Mouse (Mus musculus): ENCODE data around the gene 1190007I07Rik. TPM values are rescaled to one million over a fixed set of nuclear protein-coding genes. Genes with fewer than 3 reads are reported as not detected.
"Not testable (repeated sequence)": the region's sequence is repeated elsewhere in the genome, so short reads cannot be mapped to it uniquely, and the experiment has no call there.

1190007I07Rik gene
- total RNA-seq, 1 experiment: 27.0 TPM

DNA sequence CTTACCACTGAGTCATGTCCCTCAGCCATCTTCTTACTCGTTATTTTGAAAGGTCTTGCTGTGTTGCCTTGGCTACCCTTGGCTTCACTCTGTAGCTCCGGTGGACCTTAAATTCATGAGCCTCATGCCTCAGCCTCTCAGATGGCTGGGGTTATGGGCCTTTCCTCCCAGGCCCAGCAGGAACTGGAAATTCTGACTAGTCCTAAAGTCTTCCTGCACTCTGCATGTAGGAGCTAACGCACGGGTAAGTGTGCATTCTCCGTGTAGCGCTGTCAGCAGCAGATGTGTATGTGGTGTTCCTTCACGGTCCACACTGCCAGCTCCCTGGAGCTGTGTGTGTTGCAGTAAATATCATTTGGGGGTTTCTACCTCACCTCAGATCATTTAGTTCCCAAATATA, 8.1 kb upstream of the 1190007I07Rik start:
- H3K9ac ChIP-seq (ENCODE audit: insufficient read depth, low read depth, low read length, poor library complexity, severe bottlenecking): no peak overlapping the region; the same call in 1 of the 2 replicates

DNA sequence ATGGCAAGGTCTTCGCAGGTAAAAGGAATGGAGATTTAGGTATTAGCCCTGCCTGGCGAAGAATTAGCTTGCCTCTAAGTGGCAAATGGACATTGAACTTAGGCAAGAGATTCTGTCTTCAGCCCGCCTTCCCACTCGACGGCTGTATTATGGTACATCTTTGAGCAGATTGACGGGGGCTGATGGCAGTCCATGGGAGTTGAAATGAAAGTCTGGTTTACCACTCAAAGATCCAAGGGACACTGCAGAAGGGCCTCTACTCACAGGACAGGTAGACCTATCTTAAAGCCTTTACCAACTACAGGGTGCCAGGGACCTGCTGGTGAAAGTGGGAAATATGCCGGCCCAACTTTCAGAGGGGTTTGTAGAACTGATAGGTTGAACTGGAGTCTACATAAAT, 7.5 kb upstream of the 1190007I07Rik start:
- peak overlapping the region; percentile 81 for H3K9ac ChIP-seq (ENCODE audit: insufficient read depth, low read depth, low read length, poor library complexity, severe bottlenecking)
- H3K4me1 ChIP-seq (ENCODE audit: control insufficient read depth in 2 of 2, insufficient read depth in 2 of 2, low read length in 2 of 2, poor library complexity in 1 of 2): peaks cover 1 to 6% of the 10 kb centered on the region in 2 experiments; a peak in 2 of 4 replicates
- in situ Hi-C loops (cut with MboI; ENCODE audit: low sequenced_read_pairs in 2 of 2, unreplicated experiment in 2 of 2): no loop called here
- TF ChIP-seq MAFK (IDR thresholded peaks at IDR 0.05; ENCODE audit: insufficient read depth, low read depth, low read length): no peak
- no peak for TF ChIP-seq CHD2 (IDR thresholded peaks at IDR 0.05; ENCODE audit: low read depth, low read length)
- TF ChIP-seq HCFC1 (IDR thresholded peaks at IDR 0.05; ENCODE audit: borderline replicate concordance, insufficient read depth, low read length): no peak
- no peak for TF ChIP-seq ZNF384 (IDR thresholded peaks at IDR 0.05; ENCODE audit: low read depth, low read length)
- no peak for TF ChIP-seq ZC3H11A (IDR thresholded peaks at IDR 0.05; ENCODE audit: borderline replicate concordance, low read depth, low read length)
- peaks cover 18% of the 10 kb centered on the region; the same call in 1 of the 2 replicates for H3K36me3 ChIP-seq (ENCODE audit: control insufficient read depth, insufficient read depth, low read length, poor library complexity, severe bottlenecking)
- H3K4me3 ChIP-seq (ENCODE audit: insufficient read depth in 1 of 2, low read depth in 1 of 2, low read length in 2 of 2, poor library complexity in 1 of 2, severe bottlenecking in 1 of 2): peak overlapping the region; percentile 70 to 97
- DNase-seq (ENCODE audit: low read depth, low spot score): no peak
- no peaks in the 10 kb centered on the region for H3K9me3 ChIP-seq (ENCODE audit: control insufficient read depth, insufficient read depth, low read depth, low read length)
- no peak overlapping the region for H3K27ac ChIP-seq (ENCODE audit: insufficient read depth, low read depth, low read length, poor library complexity, severe bottlenecking)

More for the DNA sequence above, 8.1 kb upstream of the 1190007I07Rik start:
- in situ Hi-C loops (cut with MboI; ENCODE audit: low sequenced_read_pairs in 2 of 2, unreplicated experiment in 2 of 2): no loop called here
- no peaks in the 10 kb centered on the region for H3K9me3 ChIP-seq (ENCODE audit: control insufficient read depth, insufficient read depth, low read depth, low read length)
- no peak for DNase-seq (ENCODE audit: low read depth, low spot score)
- peaks cover 18% of the 10 kb centered on the region; the same call in 1 of the 2 replicates for H3K36me3 ChIP-seq (ENCODE audit: control insufficient read depth, insufficient read depth, low read length, poor library complexity, severe bottlenecking)
- no peak overlapping the region for H3K27ac ChIP-seq (ENCODE audit: insufficient read depth, low read depth, low read length, poor library complexity, severe bottlenecking)
- TF ChIP-seq MAFK (IDR thresholded peaks at IDR 0.05; ENCODE audit: insufficient read depth, low read depth, low read length) (no peak), HCFC1 (IDR thresholded peaks at IDR 0.05; ENCODE audit: borderline replicate concordance, insufficient read depth, low read length) (no peak), CHD2 (IDR thresholded peaks at IDR 0.05; ENCODE audit: low read depth, low read length) (no peak), ZC3H11A (IDR thresholded peaks at IDR 0.05; ENCODE audit: borderline replicate concordance, low read depth, low read length) (no peak), ZNF384 (IDR thresholded peaks at IDR 0.05; ENCODE audit: low read depth, low read length) (no peak)
- H3K4me3 ChIP-seq (ENCODE audit: insufficient read depth in 1 of 2, low read depth in 1 of 2, low read length in 2 of 2, poor library complexity in 1 of 2, severe bottlenecking in 1 of 2): peak overlapping the region; percentile 11 to 97; a peak in 2 of 4 replicates
- H3K4me1 ChIP-seq (ENCODE audit: control insufficient read depth in 2 of 2, insufficient read depth in 2 of 2, low read length in 2 of 2, poor library complexity in 1 of 2): peaks cover 1 to 6% of the 10 kb centered on the region in 2 experiments; a peak in 2 of 4 replicates

DNA sequence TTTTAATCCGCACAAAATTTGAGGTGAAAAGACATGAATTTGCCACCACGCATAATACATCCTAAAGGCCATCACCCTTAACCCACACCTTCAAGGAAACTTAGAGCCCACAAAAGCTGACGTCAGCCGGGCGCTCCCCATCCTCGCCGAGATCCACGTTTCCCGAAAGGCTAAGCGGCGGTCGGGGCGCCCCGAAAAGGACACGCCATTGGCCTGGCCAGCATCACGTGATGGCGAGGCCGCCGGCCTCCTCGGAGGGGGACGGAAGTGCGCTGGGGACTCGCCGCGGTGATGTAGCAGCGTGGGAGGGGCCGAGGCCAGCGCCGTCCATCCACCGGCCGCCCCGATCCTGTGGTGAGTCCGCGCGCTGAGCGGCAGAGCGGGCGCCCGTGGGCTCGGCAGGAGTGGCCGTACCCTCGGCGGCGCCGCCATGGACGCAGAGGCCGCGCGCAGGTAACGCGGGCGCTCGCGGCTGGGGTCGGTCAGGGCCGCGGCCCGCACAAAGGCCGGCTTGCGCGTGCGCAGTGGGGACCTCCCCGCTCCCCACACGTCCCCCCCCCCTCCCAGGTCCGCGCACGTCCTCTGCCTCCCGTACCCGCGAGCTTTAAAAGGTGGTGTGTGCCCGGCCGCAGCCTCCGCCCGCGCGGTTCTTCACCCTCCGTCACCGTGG, 6.7 kb upstream of the 1190007I07Rik start, which contains the start of gene Tdg:
Gene Tdg (plus strand): TSS at position 243 of the 670 bp plus-strand sequence.
- in situ Hi-C loops (cut with MboI; ENCODE audit: low sequenced_read_pairs in 2 of 2, unreplicated experiment in 2 of 2); H3K9me3 ChIP-seq (ENCODE audit: control insufficient read depth, insufficient read depth, low read depth, low read length); H3K4me1 ChIP-seq (ENCODE audit: control insufficient read depth in 2 of 2, insufficient read depth in 2 of 2, low read length in 2 of 2, poor library complexity in 1 of 2): not testable (repeated sequence)
- DNase-seq (ENCODE audit: low read depth, low spot score): peak; percentile 66
- H3K36me3 ChIP-seq (ENCODE audit: control insufficient read depth, insufficient read depth, low read length, poor library complexity, severe bottlenecking): peaks cover 18% of the 10 kb centered on the region; the same call in 1 of the 2 replicates
- 0 out of 2 replicates have a peak, but pooled peaks have one; percentile 22 for TF ChIP-seq HCFC1 (IDR thresholded peaks at IDR 0.05; ENCODE audit: borderline replicate concordance, insufficient read depth, low read length)
- peak within 1 kb of the TSS; percentile 85 for H3K27ac ChIP-seq (ENCODE audit: insufficient read depth, low read depth, low read length, poor library complexity, severe bottlenecking)
- H3K9ac ChIP-seq (ENCODE audit: insufficient read depth, low read depth, low read length, poor library complexity, severe bottlenecking): peak within 1 kb of the TSS; percentile 97
- peak within 1 kb of the TSS; percentile 70 to 97 for H3K4me3 ChIP-seq (ENCODE audit: insufficient read depth in 1 of 2, low read depth in 1 of 2, low read length in 2 of 2, poor library complexity in 1 of 2, severe bottlenecking in 1 of 2)

DNA sequence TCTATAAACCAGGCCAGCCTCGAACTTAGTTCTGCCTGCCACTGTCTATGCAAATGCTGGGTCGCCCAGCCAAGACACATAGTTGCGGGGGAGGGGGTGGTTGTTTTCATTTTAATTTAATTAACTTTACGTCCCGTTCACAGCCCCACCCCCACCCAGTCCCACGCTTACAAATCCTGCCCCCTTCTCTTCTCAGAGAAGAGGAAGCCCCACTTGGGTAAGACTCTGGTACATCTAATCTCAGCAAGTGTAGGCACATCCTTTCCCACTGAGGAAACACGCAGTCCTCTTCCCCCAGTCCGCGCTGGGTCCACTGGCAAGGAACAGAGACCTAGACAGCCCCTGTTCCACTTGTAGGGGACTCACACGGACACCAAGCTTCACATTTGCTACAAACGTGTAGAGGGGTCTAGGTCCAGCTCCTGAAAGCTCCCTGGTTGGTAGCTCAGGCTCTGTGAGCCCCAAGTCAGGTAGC, 6.1 kb upstream of the 1190007I07Rik start:
- Histone ChIP-seq H3K9ac (ENCODE audit: insufficient read depth, low read depth, low read length, poor library complexity, severe bottlenecking) (peak overlapping the region; percentile 97), H3K9me3 (ENCODE audit: control insufficient read depth, insufficient read depth, low read depth, low read length) (no peaks in the 10 kb centered on the region), H3K36me3 (ENCODE audit: control insufficient read depth, insufficient read depth, low read length, poor library complexity, severe bottlenecking) (peaks cover 15% of the 10 kb centered on the region; the same call in 1 of the 2 replicates), H3K4me3 (ENCODE audit: insufficient read depth in 1 of 2, low read depth in 1 of 2, low read length in 2 of 2, poor library complexity in 1 of 2, severe bottlenecking in 1 of 2) (peak overlapping the region; percentile 70 to 97), H3K27ac (ENCODE audit: insufficient read depth, low read depth, low read length, poor library complexity, severe bottlenecking) (peak overlapping the region; percentile 85), H3K4me1 (ENCODE audit: control insufficient read depth in 2 of 2, insufficient read depth in 2 of 2, low read length in 2 of 2, poor library complexity in 1 of 2) (peaks cover 2 to 9% of the 10 kb centered on the region in 2 experiments; a peak in 3 of 4 replicates)
- no peak for TF ChIP-seq HCFC1 (IDR thresholded peaks at IDR 0.05; ENCODE audit: borderline replicate concordance, insufficient read depth, low read length)
- TF ChIP-seq CHD2 (IDR thresholded peaks at IDR 0.05; ENCODE audit: low read depth, low read length): no peak
- TF ChIP-seq ZC3H11A (IDR thresholded peaks at IDR 0.05; ENCODE audit: borderline replicate concordance, low read depth, low read length): no peak
- no peak for TF ChIP-seq ZNF384 (IDR thresholded peaks at IDR 0.05; ENCODE audit: low read depth, low read length)
- in situ Hi-C loops (cut with MboI; ENCODE audit: low sequenced_read_pairs in 2 of 2, unreplicated experiment in 2 of 2): no loop called here
- DNase-seq (ENCODE audit: low read depth, low spot score): no peak

DNA sequence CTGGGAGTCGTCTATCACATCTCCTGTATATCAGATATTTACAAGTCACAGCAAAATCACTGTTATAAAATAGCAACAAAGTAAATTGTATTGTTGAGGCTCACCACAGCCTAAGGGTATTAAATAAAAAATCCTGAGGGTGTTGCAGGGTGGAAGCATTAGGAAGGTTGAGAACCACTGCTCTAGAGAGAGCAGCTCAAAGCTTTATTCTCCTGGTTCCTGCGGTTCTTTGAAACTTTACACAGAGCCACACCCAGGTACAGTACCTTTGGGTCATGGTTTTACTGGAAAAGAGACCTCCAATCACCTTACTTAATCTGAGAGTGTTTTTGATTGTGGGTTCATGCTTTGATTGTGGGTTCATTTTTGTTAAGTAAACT, 515 bp upstream of the 1190007I07Rik start:
- Histone ChIP-seq H3K27ac (ENCODE audit: insufficient read depth, low read depth, low read length, poor library complexity, severe bottlenecking) (peak overlapping the region; percentile 74; the same call in 1 of the 2 replicates), H3K4me3 (ENCODE audit: insufficient read depth in 1 of 2, low read depth in 1 of 2, low read length in 2 of 2, poor library complexity in 1 of 2, severe bottlenecking in 1 of 2) (peak overlapping the region; percentile 28 to 32)
- H3K36me3 ChIP-seq (ENCODE audit: control insufficient read depth, insufficient read depth, low read length, poor library complexity, severe bottlenecking); H3K9ac ChIP-seq (ENCODE audit: insufficient read depth, low read depth, low read length, poor library complexity, severe bottlenecking); DNase-seq (ENCODE audit: low read depth, low spot score); H3K4me1 ChIP-seq (ENCODE audit: control insufficient read depth in 2 of 2, insufficient read depth in 2 of 2, low read length in 2 of 2, poor library complexity in 1 of 2); in situ Hi-C loops (cut with MboI; ENCODE audit: low sequenced_read_pairs in 2 of 2, unreplicated experiment in 2 of 2); H3K9me3 ChIP-seq (ENCODE audit: control insufficient read depth, insufficient read depth, low read depth, low read length): not testable (repeated sequence)

Data from ES-E14 (cell line).